Mouse (Mus musculus): ENCODE data around the gene Ifnlr1. TPM values are rescaled to one million over a fixed set of nuclear protein-coding genes. Genes with fewer than 3 reads are reported as not detected.

Ifnlr1 gene
- polyA plus RNA-seq, 1 experiment from 2014 or later = 0.54 TPM

DNA sequence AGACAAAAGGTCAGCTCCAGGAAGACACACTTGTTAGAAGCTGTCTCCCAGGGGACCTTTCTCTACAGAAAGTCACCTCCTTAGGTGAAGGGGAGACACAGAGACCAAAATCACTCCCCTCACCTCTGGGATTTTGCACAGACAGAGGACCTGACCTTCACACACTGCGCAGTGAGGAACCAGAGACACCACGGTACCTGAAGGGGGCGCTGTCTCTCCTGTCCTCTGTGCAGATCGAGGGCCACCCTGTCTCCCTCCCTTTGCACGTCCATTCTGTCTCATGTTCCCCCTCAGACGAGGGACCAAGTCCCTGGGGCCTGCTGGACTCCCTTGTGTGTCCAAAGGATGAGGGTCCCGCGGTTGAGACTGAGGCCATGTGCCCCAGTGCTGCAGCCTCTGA is 64.8 kb downstream of the Ifnlr1 start:
- Histone ChIP-seq H3K9ac (no peak overlapping the region), H3K27me3 (ENCODE audit: control insufficient read depth, insufficient read depth, low read length) (no peaks in the 10 kb centered on the region), H3K27ac (no peak overlapping the region), H3K4me3 (replicated peaks; ENCODE audit: low read length) (no peak overlapping the region), H3K36me3 (replicated peaks; ENCODE audit: control insufficient read depth, insufficient read depth) (no peaks in the 10 kb centered on the region), H3K4me2 (replicated peaks) (no peak overlapping the region), H3K4me1 (replicated peaks; ENCODE audit: control insufficient read depth, insufficient read depth, low read length) (no peaks in the 10 kb centered on the region), H3K9me3 (ENCODE audit: control insufficient read depth, low read length) (no peaks in the 10 kb centered on the region)
- ATAC-seq (ENCODE audit: low FRiP score) (no peak), DNase-seq (ENCODE audit: low spot score) (no peak)
- WGBS = 76% methylated on average over 8 of the region's 8 CpGs

DNA sequence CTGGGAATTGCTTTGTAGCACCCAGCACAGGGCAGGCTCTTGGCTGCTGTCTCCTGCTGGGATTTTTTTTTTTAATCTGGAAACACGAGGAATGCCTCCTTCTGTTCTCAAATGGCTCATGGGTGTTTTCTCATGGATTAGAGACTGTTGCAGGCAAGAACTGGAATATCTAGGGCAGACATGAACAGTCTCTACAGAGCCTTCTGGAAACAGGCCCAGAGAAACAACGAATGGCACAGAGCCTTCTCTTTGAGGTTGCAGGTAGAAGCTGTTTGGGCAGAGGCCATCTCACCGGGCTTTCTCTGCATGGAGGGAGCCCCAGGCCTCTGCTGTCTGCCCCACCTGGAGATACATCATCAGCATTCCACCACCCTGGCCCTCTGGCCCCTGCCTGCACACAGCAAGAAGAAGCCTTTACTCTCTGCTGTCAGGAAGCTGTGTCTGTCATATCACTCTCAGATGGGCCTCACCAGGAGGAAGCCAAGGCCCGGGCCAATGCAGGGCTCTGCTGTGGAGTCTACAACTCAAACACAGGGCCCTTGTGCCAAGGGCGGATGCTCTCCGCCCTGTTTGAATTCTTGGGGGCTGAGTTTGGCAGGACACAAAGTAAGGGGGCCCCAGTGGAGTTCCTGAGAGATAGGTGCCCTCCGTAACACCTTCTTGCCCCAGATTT is 66.2 kb downstream of the Ifnlr1 start:
- H3K9me3 ChIP-seq (ENCODE audit: control insufficient read depth, low read length) = no peaks in the 10 kb centered on the region
- H3K27ac ChIP-seq = no peak overlapping the region
- H3K4me1 ChIP-seq (replicated peaks; ENCODE audit: control insufficient read depth, insufficient read depth, low read length) = no peaks in the 10 kb centered on the region
- DNase-seq (ENCODE audit: low spot score) = no peak
- no peak overlapping the region for H3K4me2 ChIP-seq (replicated peaks)
- no peaks in the 10 kb centered on the region for H3K36me3 ChIP-seq (replicated peaks; ENCODE audit: control insufficient read depth, insufficient read depth)
- no peak overlapping the region for H3K4me3 ChIP-seq (replicated peaks; ENCODE audit: low read length)
- no peaks in the 10 kb centered on the region for H3K27me3 ChIP-seq (ENCODE audit: control insufficient read depth, insufficient read depth, low read length)
- no peak for ATAC-seq (ENCODE audit: low FRiP score)
- H3K9ac ChIP-seq = no peak overlapping the region
- 87% methylated on average over 7 of the region's 7 CpGs for WGBS

DNA sequence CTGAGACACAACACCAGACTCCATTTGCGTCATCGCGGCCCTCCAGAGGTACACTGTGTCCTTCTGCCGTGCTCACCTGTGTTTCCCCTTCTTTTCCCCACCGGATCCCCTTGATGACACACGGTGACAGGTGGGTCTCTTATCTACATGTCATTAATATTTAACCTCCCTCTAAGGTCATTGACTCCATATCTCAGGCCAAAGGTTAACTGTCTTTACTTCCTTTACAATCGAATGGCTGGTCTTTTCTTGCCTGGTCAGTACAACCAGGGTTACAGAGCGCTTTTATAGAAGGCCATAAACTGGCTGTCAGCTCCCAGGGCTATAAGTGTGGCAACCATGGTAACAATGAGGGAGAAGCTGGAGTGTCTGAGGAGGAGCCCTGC is 66.7 kb downstream of the Ifnlr1 start:
- 88% methylated on average over 8 of the region's 8 CpGs for WGBS

More for the DNA sequence above, 66.7 kb downstream of the Ifnlr1 start:
- H3K36me3 ChIP-seq (replicated peaks; ENCODE audit: control insufficient read depth, insufficient read depth) = no peaks in the 10 kb centered on the region
- no peaks in the 10 kb centered on the region for H3K27me3 ChIP-seq (ENCODE audit: control insufficient read depth, insufficient read depth, low read length)
- H3K9me3 ChIP-seq (ENCODE audit: control insufficient read depth, low read length) = no peaks in the 10 kb centered on the region
- no peak overlapping the region for H3K4me2 ChIP-seq (replicated peaks)
- H3K4me3 ChIP-seq (replicated peaks; ENCODE audit: low read length) = no peak overlapping the region
- no peak overlapping the region for H3K9ac ChIP-seq
- ATAC-seq (ENCODE audit: low FRiP score) (no peak), DNase-seq (ENCODE audit: low spot score) (no peak)
- no peak overlapping the region for H3K27ac ChIP-seq
- H3K4me1 ChIP-seq (replicated peaks; ENCODE audit: control insufficient read depth, insufficient read depth, low read length) = no peaks in the 10 kb centered on the region

Other genes with a start within 250 kb of the Ifnlr1 start
- gene Stpg1, start 191.5 kb upstream of the Ifnlr1 start, polyA plus RNA-seq (2014; fragmentation: Nextera tagmentation; extraction: Ambion mirVana) = 0.20 and 0.29 TPM in 2 replicates
- gene Nipal3, start 191.2 kb upstream of the Ifnlr1 start, polyA plus RNA-seq (2014; fragmentation: Nextera tagmentation; extraction: Ambion mirVana) = 7.2 and 11.0 TPM in 2 replicates
- 1.0 and 1.1 TPM in 2 replicates for gene Grhl3, start 112.7 kb upstream of the Ifnlr1 start, polyA plus RNA-seq (2014; fragmentation: Nextera tagmentation; extraction: Ambion mirVana)
- not detected in 2 replicates for gene Il22ra1, start 41.9 kb downstream of the Ifnlr1 start, polyA plus RNA-seq (2014; fragmentation: Nextera tagmentation; extraction: Ambion mirVana)
- gene Myom3, start 73.4 kb downstream of the Ifnlr1 start, polyA plus RNA-seq (2014; fragmentation: Nextera tagmentation; extraction: Ambion mirVana) = 0.09 TPM in 1 of 2 replicates, not detected in the other
- 200 and 208 TPM in 2 replicates for gene Srsf10, start 169.5 kb downstream of the Ifnlr1 start, polyA plus RNA-seq (2014; fragmentation: Nextera tagmentation; extraction: Ambion mirVana)
- 95.0 and 105 TPM in 2 replicates for gene Pnrc2, start 187.6 kb downstream of the Ifnlr1 start, polyA plus RNA-seq (2014; fragmentation: Nextera tagmentation; extraction: Ambion mirVana)
- 0.13 and 0.17 TPM in 2 replicates for gene Cnr2, start 209.1 kb downstream of the Ifnlr1 start, polyA plus RNA-seq (2014; fragmentation: Nextera tagmentation; extraction: Ambion mirVana)
- 68.8 and 72.0 TPM in 2 replicates for gene Fuca1, start 234.4 kb downstream of the Ifnlr1 start, polyA plus RNA-seq (2014; fragmentation: Nextera tagmentation; extraction: Ambion mirVana)

All from hindbrain, embryonic 14.5 days (tissue).